Mouse (Mus musculus): ENCODE results near the gene Nlrx1.

The Nlrx1 gene

DNA sequence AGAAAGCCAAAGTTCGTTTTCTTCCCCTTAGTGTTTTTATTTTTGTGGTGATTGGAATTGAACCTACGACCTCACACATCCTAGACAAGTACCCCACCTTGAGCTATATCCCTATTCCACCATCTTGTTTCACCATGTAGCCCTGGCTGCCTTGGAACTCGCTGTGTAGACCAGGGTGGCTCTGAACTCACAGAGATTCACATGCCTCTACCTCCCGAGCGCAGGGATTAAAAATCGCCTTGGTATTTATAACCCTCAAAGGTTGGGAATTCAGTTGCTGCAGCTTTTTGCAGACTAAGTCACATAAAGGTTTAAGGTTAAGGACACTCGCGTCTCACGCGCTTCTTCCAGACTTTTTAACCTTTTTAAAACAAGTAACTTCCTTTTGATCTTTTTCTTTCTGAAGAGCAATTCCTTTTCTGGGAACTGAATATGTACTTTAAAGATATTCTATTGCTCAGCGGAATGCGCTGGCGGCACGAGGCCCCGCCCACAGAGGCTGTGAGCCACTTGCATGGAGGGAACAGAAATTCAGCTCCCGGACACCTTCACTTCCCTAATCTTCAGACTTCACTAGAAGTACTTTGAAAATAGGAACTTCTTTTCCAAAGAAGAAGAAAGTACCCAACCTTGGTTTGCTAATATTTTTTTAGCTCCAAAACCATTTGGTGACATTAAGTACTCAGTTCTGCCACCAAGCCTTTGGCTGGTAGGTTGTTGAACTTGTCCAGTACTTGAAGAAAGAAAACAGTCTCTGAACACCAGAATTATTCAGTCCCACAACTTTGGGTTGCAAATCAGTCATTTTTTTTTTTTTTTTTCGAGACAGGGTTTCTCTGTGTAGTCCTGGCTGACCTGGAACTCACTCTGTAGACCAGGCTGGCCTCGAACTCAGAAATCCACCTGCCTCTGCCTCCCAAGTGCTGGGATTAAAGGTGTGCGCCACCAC lies 33.6 kb downstream of the Nlrx1 start:
- peak; percentile 50 for DNase-seq

GRCm38 (mm10) chr9:44233802-44234478 lies 34.5 kb downstream of the Nlrx1 start, which contains the start of gene Cbl:
Gene Cbl (minus strand): TSS chr9:44234049.
- DNase-seq, result peak; percentile 98

DNA sequence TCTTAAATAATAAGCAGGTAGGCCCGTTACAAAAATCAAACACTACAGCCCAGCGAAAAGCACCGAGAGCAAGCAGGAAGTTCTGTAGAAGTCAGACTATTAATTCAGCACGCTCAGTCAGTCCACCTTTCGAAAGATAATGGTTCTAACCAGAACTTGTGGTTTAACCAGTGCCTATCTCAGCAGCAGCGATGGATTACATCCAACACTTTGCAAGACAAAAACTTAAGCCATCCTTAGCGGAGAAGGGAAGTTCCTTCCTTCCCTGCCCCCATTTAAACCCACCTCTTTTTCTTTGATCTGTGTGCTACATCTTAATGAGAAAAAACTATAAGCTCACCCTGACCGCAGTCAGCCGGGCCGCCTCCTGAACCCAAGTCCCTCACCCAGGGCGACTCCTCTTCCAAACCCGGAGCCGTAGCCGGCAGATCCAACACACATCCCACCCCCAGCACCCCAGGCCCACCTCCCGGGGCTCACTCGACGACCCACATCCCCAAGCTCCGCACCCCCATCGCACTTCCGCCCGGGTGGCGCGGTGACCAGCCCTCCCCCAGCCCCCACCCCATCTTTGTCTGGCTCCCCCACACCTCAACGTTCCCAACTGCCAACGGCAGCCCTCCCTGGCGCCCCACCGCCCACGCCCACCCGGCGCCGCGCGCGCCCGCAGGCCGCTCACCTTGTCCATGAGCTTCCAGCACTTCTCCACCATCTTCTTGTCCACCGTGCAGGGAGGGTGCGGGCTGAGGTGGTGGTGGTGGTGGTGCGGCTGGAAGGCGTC lies 35.2 kb downstream of the Nlrx1 start:
- DNase-seq, result no peak

DNA sequence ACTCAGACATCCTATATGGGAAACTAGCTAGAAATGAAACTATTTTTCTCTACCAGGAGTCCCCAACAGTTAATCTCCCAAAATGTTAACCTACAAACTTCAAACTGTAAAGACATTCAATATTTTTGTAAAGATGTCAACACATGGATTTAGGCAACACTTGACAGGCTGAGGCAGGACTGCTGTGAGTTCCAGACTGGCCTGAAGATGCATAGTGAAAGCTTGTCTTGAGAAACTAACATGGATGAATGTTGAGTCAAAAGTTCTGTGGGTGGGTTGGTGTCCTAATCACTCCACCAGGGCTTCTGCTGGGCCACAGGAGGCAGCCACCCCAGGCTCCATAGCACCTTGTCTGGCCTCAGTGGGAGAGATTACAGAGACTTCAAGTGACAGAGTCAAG lies 36.8 kb downstream of the Nlrx1 start:
- DNase-seq, result no peak

DNA sequence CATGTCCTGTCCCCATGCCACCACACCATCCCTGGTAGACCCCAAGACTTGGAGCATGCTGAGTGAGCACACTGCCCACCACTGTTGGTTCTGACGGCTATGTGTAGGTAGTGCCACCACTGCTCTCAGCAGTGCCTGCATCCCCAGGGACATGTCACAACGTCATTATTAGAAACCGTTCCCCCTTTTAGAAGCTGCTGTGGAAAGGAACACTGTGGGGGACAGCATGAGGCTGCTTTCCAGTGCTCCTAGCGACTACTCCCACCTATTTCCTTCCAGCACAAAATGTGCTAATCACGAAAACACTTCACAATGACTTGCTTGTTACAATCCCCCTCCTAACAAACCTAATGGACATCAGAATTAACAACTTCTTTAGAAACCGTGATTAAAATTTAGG lies 42.4 kb downstream of the Nlrx1 start:
- no peak for DNase-seq

- no peak for DNase-seq
Measured at GRCm38 (mm10) chr9:44213538-44213937, 54.9 kb downstream of the Nlrx1 start.

DNA sequence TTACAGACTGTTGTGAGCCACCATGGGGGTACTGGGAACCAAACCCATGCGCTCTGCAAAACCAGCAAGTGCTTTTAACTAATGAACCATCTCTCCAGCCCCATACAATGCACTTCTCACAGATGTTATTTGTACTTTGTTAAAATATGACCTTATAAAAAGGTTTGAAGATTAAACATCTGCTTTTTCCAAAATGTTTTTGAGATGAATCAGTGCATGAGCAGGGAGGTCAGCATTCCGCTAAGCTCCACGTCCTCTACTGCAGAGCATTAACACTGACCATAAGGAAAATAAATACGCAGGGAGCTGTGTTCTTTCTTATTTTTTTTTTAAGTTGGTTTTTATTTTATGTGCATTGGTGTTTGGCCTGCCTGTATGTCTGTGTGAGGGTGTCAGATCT lies 56.0 kb downstream of the Nlrx1 start:
- no peak for DNase-seq

- no peak for DNase-seq
Measured at GRCm38 (mm10) chr9:44209416-44209815, 59.0 kb downstream of the Nlrx1 start.

GRCm38 (mm10) chr9:44207840-44208239 lies 60.6 kb downstream of the Nlrx1 start:
- no peak for DNase-seq
